Mouse (Mus musculus): ENCODE data around the gene Zer1. TPM values are rescaled to one million over a fixed set of nuclear protein-coding genes. Genes with fewer than 3 reads are reported as not detected.
"Not testable (repeated sequence)": the region's sequence is repeated elsewhere in the genome, so short reads cannot be mapped to it uniquely, and the experiment has no call there.

Gene Zer1
- polyA plus RNA-seq (2015; fragmentation: Nextera tagmentation; extraction: Ambion mirVana), result 5.6 and 6.3 TPM in 2 replicates

GRCm38 (mm10) chr2:30124472-30125274 is at the start of gene Zer1:
Zer1 (minus strand) TSS chr2:30124585.
- Histone ChIP-seq H3K27me3 (replicated peaks) (no peaks in the 10 kb centered on the region), H3K4me1 (peaks cover 17% of the 10 kb centered on the region), H3K9me3 (no peaks in the 10 kb centered on the region), H3K9ac (peak within 1 kb of the TSS; percentile 96), H3K36me3 (peaks cover 5% of the 10 kb centered on the region; the same call in 1 of the 2 replicates), H3K4me3 (peak within 1 kb of the TSS; percentile 89), H3K27ac (replicated peaks) (peak within 1 kb of the TSS; percentile 90), H3K4me2 (peak within 1 kb of the TSS; percentile 82)
- ATAC-seq (ENCODE audit: extremely low read depth, insufficient number of reproducible peaks, low FRiP score, low TSS enrichment), result peak; percentile 94
- 11% methylated on average over 31 of the region's 31 CpGs for WGBS

DNA sequence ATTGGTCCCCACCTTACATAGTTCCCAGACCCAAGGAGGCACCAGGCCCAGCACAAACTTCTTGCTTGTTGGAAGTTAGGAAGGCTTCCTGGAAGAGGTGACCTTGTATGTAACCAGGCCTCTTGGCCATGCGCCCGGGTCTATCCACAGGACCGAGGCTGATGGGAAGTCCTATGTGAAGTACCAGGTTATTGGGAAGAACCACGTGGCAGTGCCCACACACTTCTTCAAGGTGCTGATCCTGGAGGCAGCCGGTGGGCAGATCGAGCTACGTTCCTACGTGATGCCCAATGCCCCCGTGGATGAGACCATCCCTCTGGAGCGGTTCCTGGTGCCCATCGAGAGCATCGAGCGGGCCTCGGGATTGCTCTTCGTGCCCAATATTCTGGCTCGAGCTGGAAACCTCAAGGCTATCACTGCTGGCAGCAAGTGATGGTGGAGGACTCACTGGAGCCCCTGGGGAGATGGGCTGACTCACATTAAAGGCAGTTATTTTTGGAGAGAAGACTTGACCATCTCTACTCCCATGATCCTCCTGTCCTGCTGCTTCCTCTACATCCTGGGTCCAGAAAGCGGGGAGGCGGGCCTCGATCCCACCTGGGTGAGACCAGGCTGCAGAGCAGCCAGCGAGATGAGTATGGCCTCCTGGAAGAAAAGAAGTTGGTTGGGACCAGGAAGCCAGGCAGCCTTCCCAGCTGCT is 49.3 kb upstream of the Zer1 start:
- Histone ChIP-seq H3K9me3 (0 out of 2 replicates have a peak, but pooled peaks cover 4% of the 10 kb centered on the region), H3K9ac (no peak overlapping the region), H3K4me3 (no peak overlapping the region), H3K36me3 (peaks cover 48% of the 10 kb centered on the region), H3K4me2 (no peak overlapping the region), H3K27me3 (replicated peaks) (no peaks in the 10 kb centered on the region), H3K4me1 (peaks cover 28% of the 10 kb centered on the region), H3K27ac (replicated peaks) (no peak overlapping the region)
- no peak for ATAC-seq (ENCODE audit: extremely low read depth, insufficient number of reproducible peaks, low FRiP score, low TSS enrichment)
- 90% methylated on average over 20 of the region's 20 CpGs for WGBS

- H3K36me3 ChIP-seq, result peaks cover 47% of the 10 kb centered on the region
- 1% methylated on average over 19 of the region's 19 CpGs for WGBS
- H3K27me3 ChIP-seq (replicated peaks), result no peaks in the 10 kb centered on the region
- H3K4me1 ChIP-seq, result peaks cover 18% of the 10 kb centered on the region
- H3K9ac ChIP-seq, result peak overlapping the region; percentile 89
- peak overlapping the region; percentile 93 for H3K4me2 ChIP-seq
- H3K27ac ChIP-seq (replicated peaks), result peak overlapping the region; percentile 95
- no peak for ATAC-seq (ENCODE audit: extremely low read depth, insufficient number of reproducible peaks, low FRiP score, low TSS enrichment)
- H3K4me3 ChIP-seq, result peak overlapping the region; percentile 70
- H3K9me3 ChIP-seq, result peaks cover 9% of the 10 kb centered on the region; the same call in 1 of the 2 replicates
Measured at GRCm38 (mm10) chr2:30171997-30172382, 47.6 kb upstream of the Zer1 start.

GRCm38 (mm10) chr2:30171371-30171996 is 47.1 kb upstream of the Zer1 start, which contains the start of gene Endog:
Endog (plus strand) TSS chr2:30171493.
- Histone ChIP-seq H3K4me1 (peaks cover 18% of the 10 kb centered on the region), H3K9me3 (peaks cover 14% of the 10 kb centered on the region), H3K27me3 (replicated peaks) (no peaks in the 10 kb centered on the region), H3K4me2 (peak within 1 kb of the TSS; percentile 93), H3K4me3 (peak within 1 kb of the TSS; percentile 70), H3K27ac (replicated peaks) (peak within 1 kb of the TSS; percentile 95), H3K9ac (peak within 1 kb of the TSS; percentile 89), H3K36me3 (peaks cover 42% of the 10 kb centered on the region)
- ATAC-seq (ENCODE audit: extremely low read depth, insufficient number of reproducible peaks, low FRiP score, low TSS enrichment), result peak; percentile 79; the same call in 1 of the 2 replicates
- WGBS, result under 1% methylated on average over 74 of the region's 75 CpGs

- Histone ChIP-seq H3K4me3 (no peak overlapping the region), H3K9ac (no peak overlapping the region), H3K9me3 (peaks cover 20% of the 10 kb centered on the region), H3K27me3 (replicated peaks) (no peaks in the 10 kb centered on the region), H3K27ac (replicated peaks) (no peak overlapping the region), H3K4me2 (no peak overlapping the region), H3K4me1 (peaks cover 5% of the 10 kb centered on the region), H3K36me3 (no peaks in the 10 kb centered on the region)
- WGBS, result 51% methylated on average over 4 of the region's 4 CpGs
- no peak for ATAC-seq (ENCODE audit: extremely low read depth, insufficient number of reproducible peaks, low FRiP score, low TSS enrichment)
Measured at GRCm38 (mm10) chr2:30166677-30167076, 42.3 kb upstream of the Zer1 start.

GRCm38 (mm10) chr2:30164340-30164932 is 40.1 kb upstream of the Zer1 start:
- Histone ChIP-seq H3K36me3 (no peaks in the 10 kb centered on the region), H3K4me2 (no peak overlapping the region), H3K27me3 (replicated peaks) (no peaks in the 10 kb centered on the region), H3K4me1 (no peaks in the 10 kb centered on the region), H3K9ac (no peak overlapping the region), H3K27ac (replicated peaks) (no peak overlapping the region), H3K4me3 (no peak overlapping the region), H3K9me3 (peaks cover 20% of the 10 kb centered on the region)
- no peak for ATAC-seq (ENCODE audit: extremely low read depth, insufficient number of reproducible peaks, low FRiP score, low TSS enrichment)
- WGBS, result 53% methylated on average over 9 of the region's 9 CpGs

GRCm38 (mm10) chr2:30161809-30162208 is 37.4 kb upstream of the Zer1 start:
- H3K4me2 ChIP-seq, result no peak overlapping the region
- H3K27me3 ChIP-seq (replicated peaks), result no peaks in the 10 kb centered on the region
- H3K36me3 ChIP-seq, result no peaks in the 10 kb centered on the region
- no peak overlapping the region for H3K4me3 ChIP-seq
- H3K4me1 ChIP-seq, result no peaks in the 10 kb centered on the region
- no peak for ATAC-seq (ENCODE audit: extremely low read depth, insufficient number of reproducible peaks, low FRiP score, low TSS enrichment)
- H3K27ac ChIP-seq (replicated peaks), result no peak overlapping the region
- H3K9ac ChIP-seq, result no peak overlapping the region
- H3K9me3 ChIP-seq, result peaks cover 13% of the 10 kb centered on the region

DNA sequence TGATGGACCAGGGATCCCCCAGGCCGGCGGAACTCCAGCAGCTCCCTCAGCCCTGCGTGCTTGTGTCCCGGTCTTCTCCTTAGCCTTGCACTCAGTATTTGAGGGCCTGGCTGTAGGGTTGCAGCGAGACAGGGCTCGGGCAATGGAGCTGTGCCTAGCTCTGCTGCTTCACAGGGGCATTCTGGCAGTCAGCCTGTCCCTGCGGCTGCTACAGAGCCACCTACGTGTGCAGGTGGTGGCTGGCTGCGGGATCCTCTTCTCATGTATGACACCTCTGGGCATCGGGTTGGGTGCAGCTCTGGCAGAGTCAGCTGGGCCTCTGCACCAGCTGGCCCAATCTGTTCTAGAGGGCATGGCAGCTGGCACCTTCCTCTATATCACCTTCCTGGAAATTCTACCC is 35.5 kb upstream of the Zer1 start:
- not testable (repeated sequence) for H3K4me2 ChIP-seq; H3K27ac ChIP-seq (replicated peaks); H3K36me3 ChIP-seq; ATAC-seq (ENCODE audit: extremely low read depth, insufficient number of reproducible peaks, low FRiP score, low TSS enrichment); H3K9me3 ChIP-seq; H3K9ac ChIP-seq; H3K27me3 ChIP-seq (replicated peaks); H3K4me3 ChIP-seq; H3K4me1 ChIP-seq
- 73% methylated on average over 7 of the region's 10 CpGs for WGBS

GRCm38 (mm10) chr2:30152616-30153015 is 28.2 kb upstream of the Zer1 start:
- WGBS, result 77% methylated on average over 8 of the region's 8 CpGs

GRCm38 (mm10) chr2:30151840-30152239 is 27.5 kb upstream of the Zer1 start:
- Histone ChIP-seq H3K4me2 (no peak overlapping the region), H3K27me3 (replicated peaks) (no peaks in the 10 kb centered on the region), H3K9me3 (no peaks in the 10 kb centered on the region), H3K27ac (replicated peaks) (no peak overlapping the region), H3K36me3 (peaks cover 52% of the 10 kb centered on the region), H3K4me3 (no peak overlapping the region), H3K4me1 (no peaks in the 10 kb centered on the region), H3K9ac (no peak overlapping the region)
- no peak for ATAC-seq (ENCODE audit: extremely low read depth, insufficient number of reproducible peaks, low FRiP score, low TSS enrichment)
- WGBS, result 83% methylated on average over 11 of the region's 11 CpGs

More at GRCm38 (mm10) chr2:30152616-30153015, 28.2 kb upstream of the Zer1 start:
- no peaks in the 10 kb centered on the region for H3K9me3 ChIP-seq
- no peaks in the 10 kb centered on the region for H3K4me1 ChIP-seq
- H3K4me3 ChIP-seq, result no peak overlapping the region
- no peak overlapping the region for H3K4me2 ChIP-seq
- H3K9ac ChIP-seq, result no peak overlapping the region
- no peak overlapping the region for H3K27ac ChIP-seq (replicated peaks)
- H3K36me3 ChIP-seq, result peaks cover 44% of the 10 kb centered on the region
- ATAC-seq (ENCODE audit: extremely low read depth, insufficient number of reproducible peaks, low FRiP score, low TSS enrichment), result no peak
- no peaks in the 10 kb centered on the region for H3K27me3 ChIP-seq (replicated peaks)

GRCm38 (mm10) chr2:30147466-30147865 is 23.1 kb upstream of the Zer1 start:
- peaks cover 95% of the 10 kb centered on the region for H3K36me3 ChIP-seq
- H3K9ac ChIP-seq, result no peak overlapping the region
- H3K9me3 ChIP-seq, result no peaks in the 10 kb centered on the region
- WGBS, result 90% methylated on average over 4 of the region's 4 CpGs
- no peaks in the 10 kb centered on the region for H3K27me3 ChIP-seq (replicated peaks)
- no peaks in the 10 kb centered on the region for H3K4me1 ChIP-seq
- no peak for ATAC-seq (ENCODE audit: extremely low read depth, insufficient number of reproducible peaks, low FRiP score, low TSS enrichment)
- H3K4me2 ChIP-seq, result no peak overlapping the region
- no peak overlapping the region for H3K4me3 ChIP-seq
- H3K27ac ChIP-seq (replicated peaks), result no peak overlapping the region
